Mouse (Mus musculus) limb, embryonic 14.5 days (tissue): ENCODE results near the gene Higd1b. TPM values are rescaled to one million over a fixed set of nuclear protein-coding genes. Genes with fewer than 3 reads are reported as not detected.

Source experiments
- ATAC-seq: fragments of 200-750 bp; cut with Nextera tagmentation; 2 replicates; pipeline ENCODE4 v1.8.0; 2017; ENCODE audit warnings: low read depth, moderate number of reproducible peaks, moderate TSS enrichment; ENCODE audit not compliant: low FRiP score
- DNase-seq: peaks from one replicate; pipeline ENCODE4 v3.0.0-alpha.2; 2015; ENCODE audit warnings: low spot score
- H3K27ac ChIP-seq: fragments of 300-500 bp; sonication (generic); replicated peaks from 2 replicates; pipeline ENCODE4 v1.5.1; 2014; ENCODE audit warnings: low read depth, mild to moderate bottlenecking, low read length, moderate library complexity, mixed read lengths
- H3K27me3 ChIP-seq: fragments of 300-500 bp; sonication (generic); 2 replicates; pipeline ENCODE4 v1.6.1; 2014; ENCODE audit warnings: low read length, mixed read lengths; ENCODE audit not compliant: control insufficient read depth, insufficient read depth
- H3K36me3 ChIP-seq: fragments of 300-500 bp; sonication (generic); 2 replicates; pipeline ENCODE4 v1.6.1; 2014; ENCODE audit warnings: mild to moderate bottlenecking, low read length, moderate library complexity, mixed read lengths; ENCODE audit not compliant: control insufficient read depth, insufficient read depth
- H3K4me1 ChIP-seq: fragments of 300-500 bp; sonication (generic); 2 replicates; pipeline ENCODE4 v1.6.1; 2014; ENCODE audit warnings: antibody characterized with exemption, low read length, mixed read lengths; ENCODE audit not compliant: control insufficient read depth, insufficient read depth
- H3K4me2 ChIP-seq: fragments of 300-500 bp; sonication (generic); replicated peaks from 2 replicates; pipeline ENCODE4 v1.6.1; 2014; ENCODE audit warnings: low read depth, mild to moderate bottlenecking, low read length, moderate library complexity; ENCODE audit not compliant: severe bottlenecking
- H3K4me3 ChIP-seq: fragments of 300-500 bp; sonication (generic); replicated peaks from 2 replicates; pipeline ENCODE4 v1.5.1; 2014; ENCODE audit warnings: low read length
- H3K9ac ChIP-seq: fragments of 300-500 bp; sonication (generic); 2 replicates; pipeline ENCODE4 v1.6.1; 2014; ENCODE audit warnings: mild to moderate bottlenecking, low read depth, low read length, moderate library complexity; ENCODE audit not compliant: severe bottlenecking
- H3K9me3 ChIP-seq: fragments of 300-500 bp; sonication (generic); 2 replicates; pipeline ENCODE4 v1.6.1; 2016; ENCODE audit warnings: low read length; ENCODE audit not compliant: control insufficient read depth
- POLR2A ChIP-seq: fragments of 200-500 bp; IDR thresholded peaks from 2 replicates; pipeline ENCODE4 v1.8.0; 2012; ENCODE audit warnings: inconsistent platforms, mild to moderate bottlenecking, moderate library complexity, borderline replicate concordance; ENCODE audit not compliant: insufficient read depth, insufficient read length; ENCODE audit errors: extremely low read depth
- WGBS: fragments of 180-500 bp; shearing (Covaris S2); extraction: QIAGEN DNeasy Blood & Tissue Kit; methylation state at CpG from one replicate; pipeline ENCODE4 v1.1.7; 2014; 5-methylcytosine and 5-hydroxymethylcytosine counted together
- polyA plus RNA-seq, 2 experiments: library from polyadenylated mRNA; depleted of rRNA in 1 of 2; stranded (reverse) in 1 of 2; unstranded in 1 of 2; fragments of >200 nt; fragmentation: Nextera tagmentation in 1 of 2; extraction: Ambion mirVana in 1 of 2; gene quantifications; 2 replicates each; pipeline versions ENCODE4 v1.2.1 to v1.2.3; 2012 to 2014

Gene Higd1b
- polyA plus RNA-seq, 2 experiments = 0.43 TPM; not detected in 1

GRCm38 (mm10) chr11:102832700-102833297 is 2.9 kb upstream of the Higd1b start:
- DNase-seq = no peak
- Histone ChIP-seq H3K36me3 (peaks cover 13% of the 10 kb centered on the region), H3K4me1 (no peaks in the 10 kb centered on the region; the same call in 1 of the 2 replicates), H3K4me3 (no peak overlapping the region), H3K27ac (no peak overlapping the region; the same call in 1 of the 2 replicates), H3K4me2 (no peak overlapping the region), H3K27me3 (no peaks in the 10 kb centered on the region), H3K9ac (no peak overlapping the region), H3K9me3 (no peaks in the 10 kb centered on the region)
- no peak for TF ChIP-seq POLR2A
- no peak for ATAC-seq
- 55% methylated on average over 18 of the region's 18 CpGs for WGBS

GRCm38 (mm10) chr11:102834219-102834618 is 1.4 kb upstream of the Higd1b start:
- no peak overlapping the region for H3K27ac ChIP-seq
- DNase-seq (no peak), ATAC-seq (no peak)
- no peaks in the 10 kb centered on the region for H3K27me3 ChIP-seq
- no peak for TF ChIP-seq POLR2A
- H3K4me2 ChIP-seq = no peak overlapping the region
- no peaks in the 10 kb centered on the region for H3K9me3 ChIP-seq
- H3K4me1 ChIP-seq = no peaks in the 10 kb centered on the region; the same call in 1 of the 2 replicates
- peaks cover 28% of the 10 kb centered on the region for H3K36me3 ChIP-seq
- no peak overlapping the region for H3K9ac ChIP-seq
- WGBS = 88% methylated on average over 10 of the region's 10 CpGs
- no peak overlapping the region for H3K4me3 ChIP-seq

GRCm38 (mm10) chr11:102836146-102836545 is 497 bp downstream of the Higd1b start:
- ATAC-seq (no peak), DNase-seq (no peak)
- Histone ChIP-seq H3K27me3 (no peaks in the 10 kb centered on the region), H3K4me3 (no peak overlapping the region), H3K4me2 (no peak overlapping the region), H3K4me1 (no peaks in the 10 kb centered on the region; the same call in 1 of the 2 replicates), H3K27ac (no peak overlapping the region), H3K36me3 (peaks cover 45% of the 10 kb centered on the region), H3K9me3 (no peaks in the 10 kb centered on the region), H3K9ac (no peak overlapping the region)
- no peak for TF ChIP-seq POLR2A
- 83% methylated on average over 9 of the region's 9 CpGs for WGBS

- no peak overlapping the region for H3K27ac ChIP-seq
- H3K4me3 ChIP-seq = no peak overlapping the region
- DNase-seq (no peak), ATAC-seq (no peak)
- no peak overlapping the region for H3K9ac ChIP-seq
- H3K4me1 ChIP-seq = no peaks in the 10 kb centered on the region; the same call in 1 of the 2 replicates
- H3K27me3 ChIP-seq = no peaks in the 10 kb centered on the region
- H3K4me2 ChIP-seq = no peak overlapping the region
- peaks cover 57% of the 10 kb centered on the region for H3K36me3 ChIP-seq
- TF ChIP-seq POLR2A = no peak
- no peaks in the 10 kb centered on the region for H3K9me3 ChIP-seq
- WGBS = 85% methylated on average over 1 of the region's 1 CpGs
Measured at GRCm38 (mm10) chr11:102837385-102837784, 1.7 kb downstream of the Higd1b start.

GRCm38 (mm10) chr11:102838126-102838525 is 2.5 kb downstream of the Higd1b start:
- no peak for TF ChIP-seq POLR2A
- H3K9ac ChIP-seq = no peak overlapping the region
- ATAC-seq (no peak), DNase-seq (no peak)
- no peaks in the 10 kb centered on the region for H3K27me3 ChIP-seq
- H3K4me2 ChIP-seq = no peak overlapping the region
- no peak overlapping the region for H3K27ac ChIP-seq
- peaks cover 65% of the 10 kb centered on the region for H3K36me3 ChIP-seq
- 71% methylated on average over 2 of the region's 2 CpGs for WGBS
- no peaks in the 10 kb centered on the region for H3K4me1 ChIP-seq
- H3K9me3 ChIP-seq = no peaks in the 10 kb centered on the region
- H3K4me3 ChIP-seq = no peak overlapping the region

- H3K4me2 ChIP-seq = no peak overlapping the region
- peaks cover 70% of the 10 kb centered on the region for H3K36me3 ChIP-seq
- ATAC-seq (no peak), DNase-seq (no peak)
- no peaks in the 10 kb centered on the region for H3K27me3 ChIP-seq
- H3K4me1 ChIP-seq = no peaks in the 10 kb centered on the region
- no peaks in the 10 kb centered on the region for H3K9me3 ChIP-seq
- no peak overlapping the region for H3K27ac ChIP-seq
- WGBS = 82% methylated on average over 9 of the region's 9 CpGs
- TF ChIP-seq POLR2A = no peak
- no peak overlapping the region for H3K9ac ChIP-seq
- H3K4me3 ChIP-seq = no peak overlapping the region
Measured at GRCm38 (mm10) chr11:102838616-102839150, 3.0 kb downstream of the Higd1b start.
